In the genomic region with DNA sequence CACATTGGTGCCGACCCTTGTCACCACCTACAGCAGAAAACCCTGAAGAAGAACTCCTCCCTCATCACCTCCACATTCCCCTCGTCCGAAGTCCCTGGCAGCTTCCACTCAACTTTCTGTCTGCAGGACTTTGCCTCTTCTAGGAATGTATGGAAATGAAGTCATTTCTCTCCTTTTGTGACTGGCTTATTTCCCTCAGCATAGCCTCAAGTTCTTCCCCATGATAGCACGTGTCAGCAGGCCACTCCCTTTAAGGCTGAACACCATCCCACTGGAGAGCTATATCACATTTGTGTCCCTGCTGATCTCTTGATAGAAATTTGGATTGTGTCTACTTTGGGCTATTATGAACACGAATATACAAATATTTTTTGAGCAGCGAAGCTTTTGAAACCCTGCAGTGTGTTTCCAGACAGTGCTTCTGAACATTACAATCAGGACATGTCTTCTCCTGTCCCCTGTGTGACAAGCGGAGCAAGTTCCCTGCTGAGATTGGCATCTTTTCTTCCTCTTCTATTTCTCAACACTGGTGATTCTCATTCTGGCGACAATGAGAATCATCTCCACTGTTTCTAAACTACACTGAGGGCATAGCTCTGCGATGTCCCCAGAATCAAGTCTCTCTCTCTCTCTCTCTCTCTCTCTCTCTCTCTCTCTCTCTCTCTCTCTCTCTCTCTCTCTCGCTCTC, we compare ENCODE assay signal across 23 mouse cellular contexts.
DNase-seq lines count a peak whose midpoint lies in the region; ATAC-seq lines count a peak whose summit lies in the region.
"Had no signal": no experiment of that assay in that cellular context is flagged by ENCODE, and none has a peak within 500 bp of the region (broad histone marks: within the 10 kb centered on the region; RNA-seq: fewer than 3 reads in every experiment).

No protein-coding gene starts in this region.

- no peaks in the 10 kb centered on the region for H3K9me3 ChIP-seq in kidney, embryonic 16.5 days (ENCODE audit: low read length)
- no peaks in the 10 kb centered on the region for H3K9me3 ChIP-seq in intestine, embryonic 15.5 days
- H3K9me3 ChIP-seq: embryonic facial prominence, embryonic 15.5 days; forebrain, embryonic 12.5 days; heart, embryonic 10.5 days; hindbrain, embryonic 12.5 days had no signal

- H3K4me3 ChIP-seq in kidney, embryonic 16.5 days (ENCODE audit: low read length) = no peak overlapping the region
- H3K4me3 ChIP-seq in intestine, embryonic 15.5 days (replicated peaks) = no peak overlapping the region
- H3K4me3 ChIP-seq: embryonic facial prominence, embryonic 15.5 days; erythroblast, embryonic 14.5 days; forebrain, embryonic 12.5 days; heart, embryonic 10.5 days; hindbrain, embryonic 12.5 days had no signal

- DNase-seq in kidney, adult 11 months = peak; percentile 15
- peak; percentile 12 to 43 for DNase-seq in kidney, postnatal 36 days
- DNase-seq in kidney, adult 18-20 months = no peak
- no peak for DNase-seq in right cerebral cortex, adult 2 months (ENCODE audit: low spot score in 2 of 2)
- DNase-seq: adrenal gland, postnatal 14 days; cerebellum, adult 18-20 months; cerebellum, postnatal 10 days; embryo, embryonic 11 days; gastrocnemius, postnatal 10 days; heart, adult 18-20 months; heart, postnatal 10 days; heart, postnatal 4 days had no signal

- WGBS in kidney, embryonic 16.5 days = 73% methylated on average over 9 of the region's 10 CpGs
- WGBS in intestine, embryonic 15.5 days = 66% methylated on average over 9 of the region's 10 CpGs

- ATAC-seq in kidney, embryonic 16.5 days (ENCODE audit: low FRiP score, low TSS enrichment) = no peak
- peak; percentile 86 for ATAC-seq in intestine, embryonic 15.5 days
- no peak for ATAC-seq in erythroid progenitor cell, adult 5-6 weeks (replicated peaks; ENCODE audit: low FRiP score, poor library complexity, severe bottlenecking)
- ATAC-seq: activated CD4-positive, CD25-positive, alpha-beta regulatory T cell, adult 4 months; forebrain, embryonic 16.5 days; Patski had no signal

- no peak overlapping the region for H3K9ac ChIP-seq in kidney, embryonic 16.5 days (replicated peaks; ENCODE audit: low read length)
- no peak overlapping the region for H3K9ac ChIP-seq in intestine, embryonic 15.5 days
- H3K9ac ChIP-seq: embryonic facial prominence, embryonic 15.5 days; forebrain, embryonic 12.5 days; hindbrain, embryonic 12.5 days had no signal

- H3K4me1 ChIP-seq in kidney, embryonic 16.5 days (ENCODE audit: insufficient read depth, low read length) = no peaks in the 10 kb centered on the region
- H3K4me1 ChIP-seq in intestine, embryonic 15.5 days (replicated peaks) = no peaks in the 10 kb centered on the region
- H3K4me1 ChIP-seq: embryonic facial prominence, embryonic 15.5 days; hindbrain, embryonic 12.5 days had no signal

- H3K27me3 ChIP-seq in kidney, embryonic 16.5 days (ENCODE audit: insufficient read depth, low read length) = no peaks in the 10 kb centered on the region
- H3K27me3 ChIP-seq in intestine, embryonic 15.5 days (replicated peaks) = no peaks in the 10 kb centered on the region
- H3K27me3 ChIP-seq: embryonic facial prominence, embryonic 15.5 days; forebrain, embryonic 12.5 days; hindbrain, embryonic 12.5 days; Patski had no signal

- H3K27ac ChIP-seq in kidney, embryonic 16.5 days (ENCODE audit: low read length) = no peak overlapping the region
- no peak overlapping the region for H3K27ac ChIP-seq in intestine, embryonic 15.5 days
- H3K27ac ChIP-seq: embryonic facial prominence, embryonic 15.5 days; forebrain, embryonic 12.5 days; heart, embryonic 10.5 days; hindbrain, embryonic 12.5 days had no signal

- no peaks in the 10 kb centered on the region for H3K36me3 ChIP-seq in kidney, embryonic 16.5 days (ENCODE audit: insufficient read depth, low read length)
- H3K36me3 ChIP-seq in intestine, embryonic 15.5 days = no peaks in the 10 kb centered on the region
- H3K36me3 ChIP-seq: embryonic facial prominence, embryonic 15.5 days; forebrain, embryonic 12.5 days; heart, embryonic 10.5 days; hindbrain, embryonic 12.5 days had no signal

- no peak overlapping the region for H3K4me2 ChIP-seq in kidney, embryonic 16.5 days (replicated peaks; ENCODE audit: low read depth, low read length)
- no peak overlapping the region for H3K4me2 ChIP-seq in intestine, embryonic 15.5 days (replicated peaks)
- H3K4me2 ChIP-seq: embryonic facial prominence, embryonic 15.5 days; forebrain, embryonic 12.5 days; hindbrain, embryonic 12.5 days had no signal

Comparison
In these comparisons a context has a peak if more than half of its experiments do, and no peak if none do; other contexts are left out.
1. DNase-seq: peak in kidney, adult 11 months (single experiment) and kidney, postnatal 36 days (2 of 2); none in kidney, adult 18-20 months (single experiment) and right cerebral cortex, adult 2 months (0 of 2).